Mouse (Mus musculus) macrophage (primary cell): ENCODE results near the gene Fsip1. TPM values are rescaled to one million over a fixed set of nuclear protein-coding genes. Genes with fewer than 3 reads are reported as not detected.

Experiments
- H3K27ac ChIP-seq: fragments of 350-480 bp; formaldehyde crosslinking; 2 replicates; pipeline ENCODE4 v1.9.0; 2021
- H3K36me3 ChIP-seq: fragments of 350-480 bp; formaldehyde crosslinking; 2 replicates; pipeline ENCODE4 v1.9.0; 2021; ENCODE audit errors: inconsistent target
- H3K4me3 ChIP-seq: fragments of 350-480 bp; formaldehyde crosslinking; 2 replicates; pipeline ENCODE4 v1.9.0; 2021; ENCODE audit errors: inconsistent target
- H3K79me2 ChIP-seq: fragments of 350-480 bp; formaldehyde crosslinking; 2 replicates; pipeline ENCODE4 v1.9.0; 2021; ENCODE audit errors: inconsistent target
- WGBS: methylation state at CpG from one replicate; pipeline ENCODE4 v1.1.7; 2026; ENCODE audit warnings: inconsistent platforms; ENCODE audit not compliant: missing documents; 5-methylcytosine and 5-hydroxymethylcytosine counted together
- polyA plus RNA-seq: library from polyadenylated mRNA; stranded (reverse); fragments of 250-400 nt; gene quantifications from 3 replicates; pipeline ENCODE4 v1.2.4, GENCODE M21; 2018; ENCODE audit warnings: inconsistent platforms

Gene Fsip1
- polyA plus RNA-seq, 1 experiment from 2014 or later, result 0.33 TPM

DNA sequence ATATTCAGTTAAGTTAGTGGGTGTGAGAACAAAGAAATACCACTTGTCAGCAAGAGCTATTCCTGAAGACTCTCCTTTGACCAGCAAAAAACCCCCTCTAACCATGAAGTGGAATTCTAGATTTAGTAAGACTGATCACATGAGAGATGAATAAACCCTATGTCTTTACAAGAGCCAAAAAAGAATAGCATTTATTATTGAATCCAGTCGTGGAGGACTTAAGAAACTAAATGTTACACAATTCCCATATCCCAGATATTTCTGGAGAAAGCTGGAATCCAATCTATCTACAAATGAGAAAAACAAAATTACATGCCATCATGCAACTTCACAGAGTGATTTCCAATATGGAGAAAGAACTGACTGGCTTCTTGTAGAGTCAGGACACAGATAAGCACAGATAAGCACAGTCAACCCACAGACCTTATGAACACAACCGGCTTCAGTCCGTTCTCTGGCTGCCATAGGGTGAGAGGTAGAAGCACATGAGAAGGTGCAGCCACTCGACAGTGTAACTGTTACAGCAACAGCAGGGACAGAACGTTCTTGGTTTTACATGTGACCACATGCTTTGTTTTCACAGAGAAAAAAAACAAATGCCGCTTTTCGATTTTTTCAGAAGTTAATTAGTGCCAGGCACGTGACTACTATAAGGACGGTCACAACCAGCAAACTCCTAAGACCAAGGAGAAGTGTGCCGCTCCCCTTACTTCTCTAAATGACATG lies 31.3 kb downstream of the Fsip1 start:
- H3K36me3 ChIP-seq, result no peaks in the 10 kb centered on the region
- no peaks in the 10 kb centered on the region for H3K79me2 ChIP-seq
- WGBS, result 74% methylated on average over 10 of the region's 10 CpGs
- H3K4me3 ChIP-seq, result no peak overlapping the region
- no peak overlapping the region for H3K27ac ChIP-seq

DNA sequence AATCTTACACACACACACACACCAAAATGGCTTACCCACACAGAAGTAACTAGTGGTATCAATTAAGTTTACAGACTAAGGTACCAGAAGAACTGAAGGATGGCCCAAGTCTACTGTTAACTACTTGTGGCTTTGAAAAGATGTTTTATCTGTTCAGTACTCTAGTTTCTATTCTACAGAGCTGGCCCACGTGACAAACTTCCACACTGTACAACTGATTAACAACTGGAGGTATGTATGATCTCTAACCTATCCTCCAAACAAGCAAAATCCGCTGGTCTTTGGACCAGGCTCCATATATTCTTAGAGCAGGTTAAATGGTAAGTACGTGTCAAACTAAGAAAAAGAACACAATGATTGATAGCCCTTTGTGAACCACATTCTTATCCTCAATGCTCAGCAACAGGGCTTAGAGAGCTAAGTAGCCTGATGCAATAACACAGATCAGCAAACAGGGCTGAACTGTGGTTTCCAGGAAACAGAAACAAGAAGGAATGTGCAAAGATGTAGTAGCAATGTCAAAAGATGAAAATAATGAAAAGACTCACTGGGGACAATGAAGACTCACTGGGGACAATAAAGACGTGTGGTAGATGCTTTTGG lies 38.7 kb downstream of the Fsip1 start:
- H3K4me3 ChIP-seq, result no peak overlapping the region
- H3K36me3 ChIP-seq, result no peaks in the 10 kb centered on the region
- WGBS, result 50% methylated on average over 4 of the region's 4 CpGs
- no peaks in the 10 kb centered on the region for H3K79me2 ChIP-seq
- H3K27ac ChIP-seq, result no peak overlapping the region

- 67% methylated on average over 5 of the region's 5 CpGs for WGBS
- no peaks in the 10 kb centered on the region for H3K79me2 ChIP-seq
- H3K27ac ChIP-seq, result no peak overlapping the region
- no peak overlapping the region for H3K4me3 ChIP-seq
- H3K36me3 ChIP-seq, result no peaks in the 10 kb centered on the region
Observed at GRCm38 (mm10) chr2:118209712-118210111, 47.1 kb downstream of the Fsip1 start.

GRCm38 (mm10) chr2:118208651-118209050 lies 48.1 kb downstream of the Fsip1 start:
- Histone ChIP-seq H3K79me2 (no peaks in the 10 kb centered on the region), H3K36me3 (no peaks in the 10 kb centered on the region), H3K27ac (no peak overlapping the region), H3K4me3 (no peak overlapping the region)
- WGBS, result 88% methylated on average over 5 of the region's 5 CpGs

GRCm38 (mm10) chr2:118205991-118206585 lies 50.7 kb downstream of the Fsip1 start:
- no peak overlapping the region for H3K27ac ChIP-seq
- no peaks in the 10 kb centered on the region for H3K36me3 ChIP-seq
- 72% methylated on average over 8 of the region's 8 CpGs for whole genome bisulfite sequencing
- H3K79me2 ChIP-seq, result no peaks in the 10 kb centered on the region
- no peak overlapping the region for H3K4me3 ChIP-seq

GRCm38 (mm10) chr2:118204646-118205045 lies 52.1 kb downstream of the Fsip1 start:
- WGBS, result 90% methylated on average over 4 of the region's 4 CpGs
- no peaks in the 10 kb centered on the region for H3K36me3 ChIP-seq
- H3K79me2 ChIP-seq, result no peaks in the 10 kb centered on the region
- no peak overlapping the region for H3K27ac ChIP-seq
- H3K4me3 ChIP-seq, result no peak overlapping the region

DNA sequence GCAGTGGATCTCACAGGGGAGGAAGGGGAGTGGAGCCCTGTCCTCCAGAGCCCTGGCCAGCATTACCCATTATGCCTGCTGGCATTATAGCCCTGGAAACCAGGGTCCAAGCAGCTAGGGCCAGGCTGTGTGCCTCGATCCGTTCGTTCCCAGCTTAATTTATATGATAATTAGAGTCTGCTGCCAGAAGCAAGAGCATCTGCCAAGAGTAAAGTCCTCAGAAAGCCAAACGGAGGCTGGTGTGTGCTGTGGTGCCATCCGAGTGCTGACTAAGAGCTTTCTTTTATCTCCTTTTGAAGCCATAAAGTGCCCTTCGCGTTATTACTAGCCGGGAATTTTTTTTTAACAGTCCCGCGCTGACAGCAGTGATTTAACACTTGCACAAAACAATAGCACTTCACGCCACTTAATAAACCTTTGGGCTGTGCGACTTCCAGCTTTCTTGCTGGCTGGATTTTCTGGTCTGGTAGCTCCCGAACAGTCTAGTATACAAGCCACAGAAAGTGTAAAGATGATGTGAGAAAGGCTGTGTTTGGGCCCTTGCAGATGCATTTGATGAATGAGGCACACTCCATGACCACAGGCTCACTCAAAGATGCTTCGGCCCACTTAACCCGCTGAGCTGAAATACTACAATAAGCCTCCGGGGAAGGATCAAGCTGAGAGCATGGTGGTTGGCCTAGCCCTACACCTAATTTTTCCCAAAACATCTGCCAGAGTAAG lies 52.9 kb downstream of the Fsip1 start:
- no peaks in the 10 kb centered on the region for H3K79me2 ChIP-seq
- no peaks in the 10 kb centered on the region for H3K36me3 ChIP-seq
- WGBS, result 55% methylated on average over 16 of the region's 16 CpGs
- no peak overlapping the region for H3K4me3 ChIP-seq
- no peak overlapping the region for H3K27ac ChIP-seq

- Histone ChIP-seq H3K36me3 (no peaks in the 10 kb centered on the region), H3K79me2 (no peaks in the 10 kb centered on the region), H3K27ac (no peak overlapping the region), H3K4me3 (no peak overlapping the region)
- WGBS, result 68% methylated on average over 2 of the region's 2 CpGs
Observed at GRCm38 (mm10) chr2:118202934-118203333, 53.8 kb downstream of the Fsip1 start.

GRCm38 (mm10) chr2:118201983-118202382 lies 54.8 kb downstream of the Fsip1 start:
- Histone ChIP-seq H3K4me3 (no peak overlapping the region), H3K79me2 (no peaks in the 10 kb centered on the region), H3K36me3 (no peaks in the 10 kb centered on the region), H3K27ac (no peak overlapping the region)

DNA sequence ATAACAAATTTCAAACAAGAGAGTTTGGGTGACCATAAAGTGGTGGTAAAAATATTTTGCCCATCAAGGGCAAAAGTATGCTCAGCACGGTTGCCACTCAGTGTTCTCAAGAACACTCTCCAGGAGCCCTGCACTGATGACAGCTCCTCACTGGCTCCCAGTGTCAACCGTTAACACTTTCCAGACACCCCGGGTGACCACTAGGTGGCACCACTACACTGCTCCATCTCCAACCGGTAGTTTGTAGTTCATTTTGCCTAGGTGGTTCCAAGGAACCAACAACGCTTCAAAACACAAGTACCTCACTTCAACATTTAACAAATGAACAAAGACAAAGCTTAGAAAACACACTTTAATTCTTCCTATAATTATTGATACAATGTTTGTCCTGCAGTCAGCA lies 56.9 kb downstream of the Fsip1 start:
- Histone ChIP-seq H3K4me3 (no peak overlapping the region), H3K27ac (no peak overlapping the region), H3K36me3 (no peaks in the 10 kb centered on the region), H3K79me2 (no peaks in the 10 kb centered on the region)
- WGBS, result 2% methylated on average over 5 of the region's 5 CpGs

DNA sequence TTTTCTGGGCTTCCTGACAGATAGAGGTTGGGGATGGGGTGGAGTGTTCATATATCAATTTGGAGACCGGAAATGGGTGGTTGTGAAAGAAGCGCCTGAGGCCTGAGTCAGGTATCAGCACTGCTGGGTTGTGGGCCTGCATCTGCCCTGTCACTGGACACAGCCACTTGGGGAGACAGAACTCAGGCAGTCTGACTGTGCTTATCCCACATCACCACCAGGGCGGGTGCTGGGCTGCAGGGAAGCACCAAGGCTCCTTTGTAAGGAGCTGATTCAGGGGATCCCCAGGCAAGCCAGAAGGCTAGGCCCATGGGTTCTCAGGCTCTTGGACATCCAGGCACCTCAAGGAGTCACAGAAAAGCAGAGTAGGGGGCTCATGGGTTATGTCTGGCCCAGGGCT lies 59.8 kb downstream of the Fsip1 start:
- Histone ChIP-seq H3K36me3 (no peaks in the 10 kb centered on the region), H3K79me2 (no peaks in the 10 kb centered on the region), H3K27ac (no peak overlapping the region), H3K4me3 (no peak overlapping the region)
- 80% methylated on average over 3 of the region's 3 CpGs for WGBS

- WGBS, result 93% methylated on average over 2 of the region's 2 CpGs
- Histone ChIP-seq H3K4me3 (no peak overlapping the region), H3K36me3 (no peaks in the 10 kb centered on the region), H3K27ac (no peak overlapping the region), H3K79me2 (no peaks in the 10 kb centered on the region)
Observed at GRCm38 (mm10) chr2:118182136-118182535, 74.6 kb downstream of the Fsip1 start.

DNA sequence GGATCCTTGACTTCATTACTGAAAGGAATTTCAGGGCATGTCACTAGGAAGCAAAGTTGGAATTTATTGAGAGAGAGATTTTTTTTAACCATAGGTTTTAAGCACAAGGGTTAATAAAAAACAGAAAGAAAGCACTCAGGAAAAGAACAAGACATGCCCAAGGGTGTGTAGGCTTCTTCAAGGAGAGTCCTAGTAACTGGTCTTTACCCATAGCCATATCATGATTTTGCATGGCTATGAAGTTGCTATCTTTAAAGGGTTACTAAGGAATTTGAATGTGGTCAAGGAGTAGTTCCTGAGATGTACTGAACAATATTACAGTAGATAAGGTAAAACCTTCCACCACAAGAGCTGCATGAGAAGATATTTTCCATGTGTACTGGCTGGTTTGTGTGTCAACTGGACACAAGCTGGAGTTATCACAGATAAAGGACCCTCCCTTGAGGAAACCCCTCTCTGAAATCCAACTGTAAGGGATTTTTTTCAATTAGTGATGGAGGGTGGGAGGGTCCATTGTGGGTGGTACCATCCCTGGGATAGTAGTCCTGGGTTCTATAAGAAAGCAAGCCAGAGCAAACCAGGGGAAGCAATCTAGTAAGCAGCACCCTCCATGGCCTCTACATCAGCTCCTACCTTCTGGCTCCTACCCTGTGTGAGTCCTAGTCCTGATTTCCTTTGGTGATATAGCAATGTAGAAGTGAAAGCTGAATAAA lies 76.7 kb downstream of the Fsip1 start:
- Histone ChIP-seq H3K79me2 (no peaks in the 10 kb centered on the region), H3K27ac (no peak overlapping the region), H3K4me3 (no peak overlapping the region), H3K36me3 (no peaks in the 10 kb centered on the region)

DNA sequence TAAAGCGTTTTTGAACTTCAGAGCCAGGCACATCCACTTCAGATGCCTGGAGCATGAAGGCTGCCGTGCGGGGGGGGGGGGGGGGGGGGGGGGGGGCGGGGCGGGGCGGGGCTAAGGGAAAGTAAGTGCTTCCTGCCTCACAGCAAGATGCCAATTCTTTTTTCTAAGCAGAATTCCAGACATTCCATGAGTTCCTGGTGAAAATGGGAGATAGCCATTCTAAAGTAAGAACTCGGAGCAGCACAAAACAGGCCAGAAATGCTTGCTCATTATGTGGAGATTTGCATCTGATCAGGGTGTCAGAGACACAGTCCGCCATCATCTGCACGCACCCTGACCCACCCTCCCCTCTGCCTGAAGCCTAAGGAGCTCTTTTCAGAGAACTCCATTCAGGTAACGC lies 77.3 kb downstream of the Fsip1 start:
- Histone ChIP-seq H3K27ac (no peak overlapping the region), H3K4me3 (no peak overlapping the region), H3K79me2 (no peaks in the 10 kb centered on the region), H3K36me3 (no peaks in the 10 kb centered on the region)
- WGBS, result 63% methylated on average over 4 of the region's 10 CpGs
